Mouse (Mus musculus) heart, postnatal 25 days (tissue): ENCODE data around the gene Fstl4. TPM values are rescaled to one million over a fixed set of nuclear protein-coding genes. Genes with fewer than 3 reads are reported as not detected.

Source experiments
- DNase-seq: peaks from one replicate; pipeline ENCODE4 v3.0.0; 2022; ENCODE audit warnings: low spot score
- intact Hi-C: fragments of 180-260 bp; cut with DNase I; formaldehyde crosslinking; loops from one replicate; pipeline ENCODE4 v1.15.1; 2025
- total RNA-seq, 2 experiments: library from RNA; stranded (reverse); gene quantifications; 2 replicates each; pipeline ENCODE4 v1.2.3; 2021

The Fstl4 gene
- total RNA-seq, 2 experiments from 2014 or later: 1.8 to 2.6 TPM

DNA sequence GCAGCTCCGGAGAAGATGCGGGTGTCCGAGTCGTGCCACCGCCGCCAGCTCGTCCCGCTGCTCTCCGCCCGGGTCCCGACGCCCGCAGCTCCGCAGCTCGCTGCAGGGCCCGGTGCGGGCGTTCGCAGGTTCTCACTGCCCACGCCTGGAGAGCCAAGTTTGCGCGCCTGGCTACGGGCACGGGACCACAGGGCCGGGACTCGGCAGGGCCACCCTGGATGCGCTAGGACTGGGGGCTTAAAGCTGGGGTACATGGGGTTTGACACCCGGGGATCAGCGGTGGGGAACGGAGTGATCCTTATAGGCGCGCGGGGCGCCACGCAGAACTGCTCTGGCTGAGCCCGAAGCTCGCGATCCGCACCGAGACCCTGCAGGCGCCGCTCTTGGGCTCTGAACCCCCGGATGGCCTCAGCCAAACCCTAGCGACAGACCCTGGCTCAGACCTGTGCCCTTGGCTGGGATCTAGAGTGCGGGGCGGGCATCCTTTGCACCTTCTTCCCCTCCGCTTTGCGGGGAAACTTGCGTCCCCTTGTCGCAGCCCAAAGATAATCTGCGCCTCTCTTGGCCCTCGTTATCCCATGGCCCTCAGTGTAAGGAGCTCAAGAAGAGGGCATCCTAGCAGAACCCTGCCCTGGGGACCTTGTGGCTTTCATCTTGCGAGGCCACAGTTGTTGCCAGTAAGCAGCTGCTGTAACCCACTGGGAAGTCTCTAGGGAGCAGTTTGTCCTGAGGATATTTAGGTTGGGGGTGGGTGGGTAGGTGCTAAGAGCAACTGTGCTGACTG lies 652 bp downstream of the Fstl4 start:
- intact Hi-C loops: loop anchor here (5.0 to 10.0 kb wide), 4 partner anchors 243 to 490 kb away; no protein-coding TSS in a partner anchor
- no peak for DNase-seq

DNA sequence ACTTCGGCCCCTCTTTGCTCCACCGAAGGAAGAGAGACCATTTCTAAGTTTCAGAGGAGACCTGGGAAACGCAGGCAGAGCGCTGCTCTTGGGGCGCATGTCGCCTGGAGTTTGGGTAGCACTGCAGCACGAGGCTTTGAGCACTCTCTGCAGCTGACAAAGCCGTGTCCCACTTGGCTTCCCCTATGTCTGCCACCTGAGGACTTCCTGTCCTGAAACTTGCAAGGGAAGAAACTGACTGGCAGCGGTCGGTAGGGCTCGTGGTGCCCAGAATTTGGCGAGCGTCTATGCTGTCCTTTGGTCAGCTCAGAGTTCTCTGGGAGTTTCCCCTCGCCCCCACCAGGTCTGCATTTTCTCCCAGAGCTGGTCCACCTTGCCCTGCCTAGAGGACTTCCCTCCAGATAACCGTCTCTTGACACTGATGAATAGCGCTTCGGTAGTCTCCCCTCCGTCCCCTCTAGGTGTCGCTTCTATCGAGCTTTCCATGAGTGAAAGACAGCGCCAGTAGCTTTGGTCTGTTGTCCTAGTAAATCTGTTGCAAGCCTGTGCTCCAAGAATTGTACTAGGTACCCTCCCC lies 1.3 kb downstream of the Fstl4 start:
- intact Hi-C loops: loop anchor here (2.0 to 10.0 kb wide), 3 partner anchors 267 to 489 kb away; no protein-coding TSS in a partner anchor
- DNase-seq: no peak

DNA sequence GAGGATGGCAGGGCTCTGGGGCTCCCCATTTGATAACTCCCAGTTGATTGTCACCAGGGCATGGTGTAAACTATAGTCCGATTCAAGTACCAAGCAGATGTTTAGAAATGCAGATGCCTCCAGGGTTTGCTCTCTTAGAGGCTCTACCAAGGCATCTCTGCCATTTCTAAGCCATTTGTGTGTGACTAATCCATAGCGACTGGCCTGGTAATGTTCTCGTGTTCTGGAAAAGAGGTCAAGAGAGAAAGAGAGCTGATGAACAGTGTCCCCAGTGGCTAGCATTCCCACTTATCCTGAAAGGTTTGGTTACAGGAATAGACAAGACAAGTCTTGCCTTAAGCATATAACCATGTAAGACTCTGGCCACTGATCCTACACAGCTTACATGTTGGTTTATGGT lies 3.5 kb downstream of the Fstl4 start:
- DNase-seq: no peak
- intact Hi-C loops: loop anchor here (2.0 to 10.0 kb wide), 3 partner anchors 265 to 487 kb away; no protein-coding TSS in a partner anchor

DNA sequence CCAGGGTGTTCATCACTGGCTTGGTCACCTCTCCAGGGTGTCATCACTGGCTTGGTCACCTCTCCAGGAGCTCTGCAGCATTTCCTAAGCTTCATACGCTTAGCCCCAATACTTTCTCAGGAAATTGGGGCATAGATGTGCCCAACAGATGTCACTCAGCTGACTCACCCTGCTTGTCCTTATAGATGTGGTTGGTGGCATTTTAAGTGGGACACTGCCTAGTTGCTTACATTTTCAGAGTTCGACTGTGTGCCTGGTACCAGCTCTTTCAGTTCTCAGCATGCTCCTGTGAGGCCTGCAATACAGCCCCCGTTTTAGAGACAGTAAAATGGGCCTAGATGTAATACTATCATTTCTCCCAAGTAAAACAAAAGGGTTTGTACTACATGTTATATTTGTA lies 8.6 kb downstream of the Fstl4 start:
- intact Hi-C loops: no loop called here
- no peak for DNase-seq

DNA sequence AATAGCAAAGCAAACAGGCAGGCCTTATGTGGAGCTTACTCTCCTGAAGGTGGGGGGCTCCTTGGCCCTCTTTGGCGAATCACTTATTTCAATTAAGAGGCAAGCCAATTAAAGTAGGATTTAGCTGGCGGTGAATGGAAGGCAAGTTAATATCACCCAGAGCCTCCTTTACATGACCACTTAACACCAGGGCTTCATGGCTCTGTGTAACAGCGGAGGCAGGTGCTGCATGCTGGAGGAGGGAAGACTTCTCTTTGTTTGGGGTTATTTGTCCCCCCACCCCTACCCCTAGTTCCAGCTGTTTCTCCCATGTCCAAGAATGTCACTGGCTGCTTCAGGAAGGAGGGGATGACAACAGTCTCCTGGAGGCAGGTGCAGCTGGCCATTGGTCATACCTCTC lies 10.9 kb downstream of the Fstl4 start:
- no peak for DNase-seq
- intact Hi-C loops: no loop called here

DNA sequence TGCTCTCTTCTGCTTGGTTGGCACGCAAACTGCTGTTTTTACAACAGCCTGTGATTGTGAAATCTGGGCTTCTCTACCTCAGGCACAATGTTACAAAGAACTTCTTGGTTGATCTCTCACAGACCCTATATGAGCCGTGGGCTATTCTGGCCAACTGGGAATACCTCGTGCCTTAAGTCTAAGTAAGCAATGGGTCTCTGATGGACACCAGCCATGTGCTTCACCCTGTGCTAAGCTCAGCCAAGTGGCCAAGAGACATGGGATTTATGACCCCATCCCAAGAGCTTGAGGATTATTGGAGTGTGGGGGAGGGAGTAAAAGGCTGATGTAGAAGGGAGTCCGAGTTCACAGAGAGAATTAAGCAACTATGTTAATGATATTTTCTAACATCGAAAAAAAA lies 18.0 kb downstream of the Fstl4 start:
- intact Hi-C loops: no loop called here
- no peak for DNase-seq

DNA sequence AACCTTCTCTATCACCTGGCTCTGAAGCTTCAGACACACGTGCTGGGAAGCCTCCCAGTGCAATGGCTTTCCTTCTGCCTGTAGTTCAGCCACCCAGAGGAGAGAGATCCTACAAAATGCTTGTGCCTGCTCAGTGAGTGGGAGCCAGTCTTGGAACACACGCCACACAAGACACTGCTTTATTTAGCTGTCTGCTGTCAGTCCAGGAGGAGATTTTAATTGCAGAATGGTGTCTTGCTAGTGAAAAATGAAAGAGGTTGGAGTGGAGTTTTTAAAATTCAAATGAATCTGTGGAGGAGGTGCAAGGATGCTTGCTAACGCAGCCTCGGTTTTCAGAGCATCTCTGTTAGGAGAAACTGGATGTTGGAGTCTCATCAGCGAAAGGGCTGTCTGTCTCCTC lies 29.9 kb downstream of the Fstl4 start:
- intact Hi-C loops: no loop called here
- no peak for DNase-seq

DNA sequence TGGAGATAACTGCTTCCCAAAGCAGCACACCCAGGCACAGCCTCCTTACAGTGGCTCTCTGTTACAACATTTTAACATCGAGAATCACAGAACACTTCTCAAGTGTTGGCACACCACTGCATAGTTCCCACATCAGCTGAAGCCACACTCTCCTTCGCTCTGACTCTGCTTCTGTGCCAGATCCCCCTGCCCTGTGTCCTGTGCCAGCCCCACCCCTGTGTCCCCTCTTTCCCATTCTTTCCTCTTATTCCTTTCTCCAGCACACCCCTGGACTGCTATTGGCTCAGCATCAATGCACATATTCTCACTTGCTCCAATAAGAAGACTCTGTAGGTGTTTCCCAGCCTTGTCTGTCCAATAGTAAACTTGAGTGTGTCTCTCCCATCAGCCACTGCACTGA lies 45.1 kb downstream of the Fstl4 start:
- no peak for DNase-seq
- intact Hi-C loops: no loop called here

DNA sequence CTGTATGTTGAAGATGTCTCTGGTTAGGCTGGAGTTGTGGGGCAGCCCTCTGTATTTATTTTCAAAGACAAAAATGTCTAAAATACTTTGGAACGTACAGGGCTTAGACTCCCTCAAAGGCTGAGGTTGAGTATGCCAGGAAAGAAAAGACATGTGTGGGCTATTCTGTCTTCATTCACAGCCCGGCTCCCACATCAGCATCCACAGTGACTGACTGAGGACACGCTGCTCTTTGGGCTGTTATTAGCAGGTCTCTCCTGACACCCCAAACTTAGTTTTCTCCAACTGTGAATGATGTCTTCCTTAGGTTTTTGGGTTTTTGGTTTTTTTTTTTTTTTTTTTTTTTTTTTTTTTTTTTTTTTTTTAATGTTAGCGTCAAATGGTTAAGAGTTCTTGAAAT lies 51.6 kb downstream of the Fstl4 start:
- no peak for DNase-seq
- intact Hi-C loops: no loop called here

DNA sequence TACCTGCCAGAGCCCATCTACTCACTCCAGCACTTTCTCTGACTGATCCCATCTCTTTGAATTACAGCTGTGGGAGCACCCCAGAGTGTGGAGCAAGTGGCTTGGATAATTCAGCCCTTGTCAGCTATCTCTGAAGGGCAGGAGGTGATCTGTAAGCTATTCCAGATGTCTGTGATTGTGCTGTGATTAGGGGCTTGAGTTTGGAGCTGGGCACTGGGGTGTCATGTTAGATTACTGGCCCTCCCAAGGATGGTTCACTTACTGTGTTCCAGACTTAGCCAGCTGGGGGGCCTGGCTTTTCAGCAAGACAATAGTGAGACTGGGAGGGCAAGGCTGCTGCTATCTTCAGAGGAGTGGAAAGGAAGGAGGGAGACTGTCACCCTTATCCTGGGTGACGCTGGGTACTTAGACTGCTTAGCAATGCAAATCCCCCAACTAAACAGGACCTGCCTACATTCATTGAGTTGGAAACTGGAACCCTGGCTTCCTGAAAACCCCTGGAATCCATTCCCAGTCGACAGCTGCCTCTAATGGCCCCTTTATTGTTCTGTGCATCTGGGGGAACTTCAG lies 56.0 kb downstream of the Fstl4 start:
- intact Hi-C loops: no loop called here

DNA sequence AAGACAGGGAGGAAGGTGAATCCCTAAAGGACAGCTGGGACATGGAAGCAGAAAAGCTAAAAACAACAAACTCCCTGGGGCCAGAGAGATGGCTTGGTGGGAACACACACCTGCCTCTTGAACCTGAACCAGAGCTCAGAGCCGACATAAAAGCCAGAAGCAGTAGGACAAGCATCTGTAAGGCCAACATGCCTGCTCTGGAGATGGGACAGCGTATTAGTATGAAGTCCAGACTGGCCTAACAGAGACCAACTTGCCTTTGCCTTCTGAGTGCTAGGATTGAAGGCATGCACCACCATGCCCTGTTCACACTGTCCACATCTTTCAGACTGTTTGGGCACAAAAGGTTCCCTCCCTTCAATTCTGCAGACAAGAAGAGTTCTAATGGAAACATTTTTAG lies 62.2 kb downstream of the Fstl4 start:
- intact Hi-C loops: no loop called here
- no peak for DNase-seq

More for the DNA sequence above, 56.0 kb downstream of the Fstl4 start:
- no peak for DNase-seq

DNA sequence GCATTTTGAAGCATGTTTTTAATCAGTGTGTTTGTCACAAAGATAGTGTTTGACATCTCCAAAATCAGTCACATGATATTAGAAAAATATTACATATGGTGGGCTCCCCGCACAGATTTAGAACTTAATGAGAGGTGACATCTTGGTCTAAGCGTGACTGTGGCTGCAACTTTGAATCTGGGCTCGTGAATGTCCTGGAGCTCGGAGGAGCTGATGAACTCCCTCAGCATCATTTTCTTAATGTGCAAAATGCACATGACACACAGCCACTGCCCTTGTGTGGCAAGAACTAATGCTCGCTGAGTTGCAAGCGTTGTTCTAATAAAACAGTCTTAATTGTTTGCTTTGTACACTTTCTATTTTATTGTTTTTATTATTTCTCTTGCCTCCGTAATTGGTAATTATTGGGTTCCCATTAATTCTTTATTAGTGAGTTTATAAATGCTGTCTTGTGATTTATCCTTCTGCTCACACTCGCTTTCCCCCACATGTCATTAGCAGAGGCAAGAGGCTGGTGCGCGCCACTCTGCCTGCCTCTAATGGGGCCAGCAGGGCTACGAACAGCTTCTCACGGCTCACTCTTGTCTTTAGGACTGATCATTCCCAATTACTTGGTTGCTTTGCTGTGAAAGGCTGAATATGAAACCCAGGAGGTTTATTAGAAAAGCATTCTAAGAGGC lies 67.3 kb downstream of the Fstl4 start:
- intact Hi-C loops: no loop called here
- DNase-seq: no peak

DNA sequence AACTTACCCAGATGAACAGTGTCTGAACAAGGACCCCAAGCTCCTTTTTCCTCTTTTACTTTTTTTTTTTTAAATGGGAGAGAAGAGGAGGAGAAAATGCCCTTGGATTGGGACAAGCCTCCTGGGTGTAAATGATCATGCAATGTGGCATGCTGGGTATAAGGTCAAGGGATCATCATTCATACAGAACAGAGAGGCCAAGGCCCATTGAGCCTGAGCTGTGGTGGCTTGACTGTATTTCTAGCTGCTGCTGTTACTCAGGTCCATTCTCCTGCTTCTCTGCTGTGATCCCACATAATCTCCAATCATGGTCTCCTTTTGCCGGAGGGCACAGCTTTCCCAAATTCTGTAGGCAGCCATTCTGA lies 67.9 kb downstream of the Fstl4 start:
- no peak for DNase-seq
- intact Hi-C loops: no loop called here

DNA sequence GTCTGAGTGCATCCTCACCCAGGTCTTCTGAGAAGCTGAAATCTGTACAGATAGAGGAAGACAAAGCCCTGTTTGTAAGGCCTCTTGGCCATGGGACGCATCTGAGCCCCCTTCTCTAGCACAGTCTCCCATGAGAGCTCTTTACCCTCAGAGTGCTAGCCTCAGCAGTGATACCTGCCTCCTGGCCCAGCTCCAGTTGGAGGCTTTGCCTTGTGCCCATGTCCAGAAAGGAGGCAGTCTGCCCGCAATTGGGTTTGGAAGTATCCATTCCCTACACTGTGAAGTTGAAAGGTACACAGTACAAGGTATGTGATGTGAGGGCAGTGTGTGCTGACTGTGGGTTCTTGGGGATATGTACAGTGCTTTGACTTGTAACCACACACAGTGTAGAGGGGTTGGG lies 84.3 kb downstream of the Fstl4 start:
- intact Hi-C loops: no loop called here
- no peak for DNase-seq

DNA sequence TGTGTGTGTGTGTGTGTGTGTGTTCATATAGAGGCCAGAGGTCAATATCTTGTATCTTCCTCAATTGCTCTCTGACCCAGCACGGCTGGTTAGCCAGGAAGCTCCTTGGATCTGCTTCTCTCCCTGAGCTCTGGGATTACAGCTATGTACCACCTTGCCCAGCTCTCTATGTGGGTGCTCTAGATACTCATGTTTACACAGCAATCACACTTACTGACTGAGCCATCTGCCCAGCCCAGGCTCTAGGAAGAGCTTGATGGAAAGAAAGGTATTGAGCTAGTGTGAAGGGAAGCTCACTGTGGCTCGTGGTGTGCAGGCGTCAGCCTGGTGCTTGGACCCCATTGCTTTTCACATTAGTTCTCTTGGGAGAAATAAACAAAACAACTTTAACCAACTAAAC lies 85.6 kb downstream of the Fstl4 start:
- intact Hi-C loops: no loop called here
- no peak for DNase-seq

DNA sequence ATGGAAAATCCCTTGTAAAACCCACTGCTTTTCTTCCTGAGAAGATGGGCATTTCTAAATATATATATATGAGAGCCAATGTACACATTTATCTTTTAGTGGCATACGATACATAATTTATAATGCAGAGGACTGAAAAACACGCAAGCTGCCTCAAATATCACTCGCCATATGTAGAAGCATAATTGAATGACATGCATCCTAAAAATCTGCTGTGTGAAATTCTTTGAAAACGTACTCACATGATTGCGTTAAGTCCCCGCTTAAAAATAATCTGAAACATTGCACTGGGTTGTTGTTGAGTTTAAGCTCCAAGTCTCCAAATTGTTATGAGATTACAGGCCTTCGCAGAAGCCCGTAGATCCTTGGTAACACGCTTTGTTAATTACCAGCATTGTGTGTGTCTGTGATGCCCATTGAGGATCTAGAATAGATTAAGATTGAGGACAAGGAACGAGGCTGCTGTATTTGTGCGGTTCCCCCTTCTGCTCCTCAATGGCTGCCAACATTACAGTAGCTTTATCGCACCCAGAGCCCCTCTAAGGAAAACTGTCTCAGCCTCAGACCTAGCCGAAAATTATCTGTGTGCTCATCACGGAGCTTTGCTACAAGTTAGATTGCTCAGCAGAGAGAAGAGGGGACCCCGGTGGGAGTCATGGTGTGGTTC lies 108.5 kb downstream of the Fstl4 start:
- intact Hi-C loops: no loop called here
- no peak for DNase-seq

DNA sequence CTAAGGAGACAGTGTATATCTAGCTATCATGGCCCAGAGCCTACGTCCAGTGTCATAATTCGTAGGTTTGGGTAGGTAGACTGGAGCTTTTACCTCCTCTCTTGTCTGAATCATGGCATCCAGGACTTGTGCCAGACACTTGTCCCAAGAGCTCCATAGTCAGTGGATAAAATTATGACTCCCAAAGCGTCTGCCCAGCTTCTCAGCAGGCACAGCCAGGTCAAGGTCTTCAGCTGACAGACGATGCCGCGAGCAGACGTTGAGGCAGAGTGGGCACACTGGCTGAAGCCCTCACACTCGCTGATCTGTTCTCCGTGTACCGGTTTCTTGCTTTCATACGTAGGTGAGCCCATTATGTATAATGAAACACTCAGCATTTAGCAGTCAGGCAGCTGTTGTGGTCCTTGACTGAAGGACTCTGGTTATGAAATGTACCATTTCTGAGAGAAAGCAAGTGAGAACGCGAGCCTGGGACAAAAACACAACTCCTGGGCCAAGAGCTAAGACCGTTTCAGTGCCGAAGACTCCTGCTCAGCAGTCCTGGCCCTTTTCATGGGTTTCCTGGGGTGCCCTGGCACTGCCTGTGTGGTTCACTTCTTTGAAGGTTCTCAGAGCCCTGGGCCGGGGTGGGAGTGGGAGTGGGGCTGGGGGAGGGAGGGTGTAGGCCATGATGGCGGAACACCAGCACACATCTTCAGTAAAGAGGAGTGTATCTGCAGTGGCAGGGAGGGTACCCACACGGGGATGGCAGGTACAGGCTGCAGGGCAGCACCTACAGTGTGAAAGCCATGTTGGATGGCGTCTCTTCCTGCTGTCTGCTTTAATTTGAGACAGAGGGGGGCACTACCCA lies 111.7 kb downstream of the Fstl4 start:
- DNase-seq: no peak
- intact Hi-C loops: no loop called here

DNA sequence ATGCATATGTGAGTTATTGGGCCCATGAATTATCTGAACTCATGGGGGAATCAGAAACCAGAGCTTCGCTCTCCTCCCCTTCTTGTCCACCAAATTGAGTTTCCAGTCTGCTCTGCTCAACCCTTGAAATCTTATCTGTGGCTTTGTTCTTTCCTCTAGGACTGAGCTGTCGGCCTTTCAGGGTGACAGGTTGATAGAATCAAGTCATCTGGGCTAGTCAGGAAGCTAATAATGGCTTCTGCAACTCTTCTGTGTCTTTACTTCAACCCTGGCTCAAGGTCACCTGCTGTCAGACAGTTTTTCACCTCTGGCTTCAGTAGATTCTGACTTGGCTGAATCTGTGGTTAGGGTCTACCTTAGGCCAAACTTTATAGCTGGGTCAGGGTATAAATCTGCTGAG lies 113.2 kb downstream of the Fstl4 start:
- intact Hi-C loops: no loop called here

DNA sequence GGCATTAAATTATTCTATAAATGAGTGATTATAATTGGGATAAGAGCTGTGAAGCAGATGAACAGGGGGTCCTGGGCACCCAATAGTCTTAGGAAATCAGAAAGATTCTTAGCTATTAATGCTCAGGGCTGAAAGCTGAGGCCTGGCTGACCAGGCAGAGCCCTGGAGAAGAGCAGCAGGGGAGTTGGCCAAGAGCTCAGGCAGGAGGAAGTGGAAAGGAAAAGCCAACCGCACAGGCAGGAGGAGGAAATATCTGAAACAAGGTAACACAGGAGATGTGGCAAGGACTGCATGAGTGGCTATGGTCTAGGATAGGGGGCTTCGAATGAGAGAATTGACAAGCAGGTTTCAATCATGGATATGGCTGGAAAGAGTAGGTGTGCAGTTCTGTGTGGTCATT lies 115.5 kb downstream of the Fstl4 start:
- no peak for DNase-seq
- intact Hi-C loops: no loop called here

More for the DNA sequence above, 113.2 kb downstream of the Fstl4 start:
- DNase-seq: no peak
